Mouse (Mus musculus) limb, embryonic 13.5 days (tissue): ENCODE results near the gene Npm3. TPM values are rescaled to one million over a fixed set of nuclear protein-coding genes. Genes with fewer than 3 reads are reported as not detected.

ENCODE experiments used
- ATAC-seq: fragments of 200-750 bp; cut with Nextera tagmentation; 2 replicates; pipeline ENCODE4 v1.8.0; 2017; ENCODE audit warnings: low read depth, moderate number of reproducible peaks, moderate TSS enrichment; ENCODE audit not compliant: low FRiP score
- H3K27ac ChIP-seq: fragments of 300-500 bp; sonication (generic); 2 replicates; pipeline ENCODE4 v1.5.1; 2015; ENCODE audit warnings: inconsistent platforms, mild to moderate bottlenecking, moderate library complexity
- H3K27me3 ChIP-seq: fragments of 300-500 bp; sonication (generic); 2 replicates; pipeline ENCODE4 v1.6.1; 2015; ENCODE audit warnings: mild to moderate bottlenecking, inconsistent platforms
- H3K36me3 ChIP-seq: fragments of 300-500 bp; sonication (generic); 2 replicates; pipeline ENCODE4 v1.6.1; 2015; ENCODE audit warnings: inconsistent platforms, mild to moderate bottlenecking, moderate library complexity
- H3K4me1 ChIP-seq: fragments of 300-500 bp; sonication (generic); 2 replicates; pipeline ENCODE4 v1.6.1; 2015; ENCODE audit warnings: inconsistent platforms
- H3K4me2 ChIP-seq: fragments of 300-500 bp; sonication (generic); replicated peaks from 2 replicates; pipeline ENCODE4 v1.6.1; 2015; ENCODE audit warnings: inconsistent platforms, mild to moderate bottlenecking, moderate library complexity
- H3K4me3 ChIP-seq: fragments of 300-500 bp; sonication (generic); 2 replicates; pipeline ENCODE4 v1.5.1; 2015; ENCODE audit warnings: moderate library complexity, mild to moderate bottlenecking, inconsistent platforms
- H3K9ac ChIP-seq: fragments of 300-500 bp; sonication (generic); 2 replicates; pipeline ENCODE4 v1.6.1; 2015; ENCODE audit warnings: mild to moderate bottlenecking, inconsistent platforms
- H3K9me3 ChIP-seq: fragments of 300-500 bp; sonication (generic); 2 replicates; pipeline ENCODE4 v1.6.1; 2016; ENCODE audit warnings: inconsistent platforms
- WGBS: fragments of 180-500 bp; shearing (Covaris S2); methylation state at CpG from one replicate; pipeline ENCODE4 v1.1.7; 2015; 5-methylcytosine and 5-hydroxymethylcytosine counted together
- polyA plus RNA-seq: library from polyadenylated mRNA; unstranded; fragments of >200 nt; fragmentation: Nextera tagmentation; extraction: Ambion mirVana; gene quantifications from 2 replicates; pipeline ENCODE4 v1.2.1, GENCODE M21; 2015

Npm3 gene
- polyA plus RNA-seq, 1 experiment from 2014 or later, result 15.4 TPM

DNA sequence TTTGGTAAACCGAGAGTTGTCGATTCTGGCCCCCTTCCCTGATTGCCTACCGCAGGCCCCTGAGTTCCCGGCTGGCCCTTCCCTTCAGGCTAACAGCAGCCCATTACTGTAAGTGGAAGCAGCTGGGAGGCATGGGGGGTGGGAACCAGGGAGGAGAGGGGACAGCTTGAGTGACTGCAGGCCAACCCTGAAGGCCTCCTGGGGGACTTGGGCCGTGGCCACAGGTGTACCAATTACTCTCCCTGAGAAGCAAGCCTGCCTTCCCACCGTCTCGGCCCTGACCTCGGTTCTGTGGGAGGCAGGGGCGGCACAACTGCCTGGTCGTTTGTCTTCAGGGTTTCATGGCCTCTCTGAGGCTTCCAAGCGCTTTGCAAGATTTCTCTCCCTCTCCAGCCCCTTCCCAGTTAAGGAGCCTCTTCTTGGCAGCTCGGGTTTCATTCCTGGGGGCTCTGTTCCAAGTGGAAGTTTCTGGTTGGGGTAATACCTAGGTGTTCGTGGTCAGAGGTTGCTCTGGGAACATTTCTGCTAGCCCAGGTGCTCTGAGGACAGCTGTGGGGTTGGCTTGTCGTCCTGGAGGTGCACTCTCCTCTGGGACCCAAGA, 23.6 kb downstream of the Npm3 start:
- 6% methylated on average over 14 of the region's 14 CpGs for whole genome bisulfite sequencing
- Histone ChIP-seq H3K4me1 (peaks cover 19% of the 10 kb centered on the region), H3K27ac (peak overlapping the region; percentile 2; the same call in 1 of the 2 replicates), H3K9ac (no peak overlapping the region), H3K9me3 (no peaks in the 10 kb centered on the region), H3K4me2 (peak overlapping the region; percentile 27), H3K4me3 (no peak overlapping the region), H3K27me3 (peaks cover 26% of the 10 kb centered on the region), H3K36me3 (no peaks in the 10 kb centered on the region)
- ATAC-seq, result peak; percentile 74

DNA sequence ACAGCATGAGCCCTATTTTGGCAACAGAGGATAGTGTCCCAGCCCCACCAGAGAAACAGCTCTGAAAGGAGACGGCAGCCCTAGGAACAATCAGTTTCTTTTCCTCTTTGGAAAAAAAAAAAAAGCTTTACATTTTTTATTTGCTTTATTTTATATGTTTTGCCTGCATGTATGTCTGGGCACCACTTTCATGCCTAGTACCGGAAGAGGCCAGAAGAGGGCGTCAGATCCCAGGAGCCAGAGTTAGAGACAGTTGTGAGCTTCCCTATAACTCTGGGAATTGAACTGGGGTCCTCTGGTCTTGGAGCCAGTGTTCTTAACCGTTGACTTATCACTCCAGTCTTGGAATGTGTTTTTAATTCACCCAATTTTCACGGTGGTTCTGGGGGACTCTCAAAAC, 27.2 kb downstream of the Npm3 start:
- ATAC-seq, result no peak
- no peak overlapping the region for H3K4me2 ChIP-seq

DNA sequence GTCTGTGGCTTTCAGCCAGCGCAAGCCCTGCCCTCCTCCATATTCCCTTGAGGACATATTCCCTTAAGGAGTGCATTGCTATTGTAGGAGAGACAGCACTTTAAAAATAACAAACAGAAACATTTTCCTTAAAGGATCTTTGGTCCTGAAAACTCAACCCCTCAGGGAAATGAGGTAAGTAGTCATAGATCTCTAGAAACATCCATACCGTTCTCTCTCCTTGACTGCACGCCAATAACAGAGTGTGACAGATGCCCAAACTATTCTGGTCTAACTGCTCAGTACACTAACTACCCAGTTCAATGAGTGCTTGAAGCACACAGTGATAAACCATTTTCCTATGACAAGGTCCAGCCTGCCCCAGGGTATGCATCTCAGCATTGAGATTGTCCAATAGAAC, 31.1 kb downstream of the Npm3 start:
- H3K4me3 ChIP-seq, result no peak overlapping the region
- H3K27ac ChIP-seq, result no peak overlapping the region
- no peak for ATAC-seq
- H3K9me3 ChIP-seq, result no peaks in the 10 kb centered on the region
- H3K27me3 ChIP-seq, result peaks cover 17% of the 10 kb centered on the region; the same call in 1 of the 2 replicates
- H3K36me3 ChIP-seq, result no peaks in the 10 kb centered on the region
- no peak overlapping the region for H3K9ac ChIP-seq
- 69% methylated on average over 3 of the region's 3 CpGs for WGBS
- H3K4me2 ChIP-seq, result peak overlapping the region; percentile 42
- H3K4me1 ChIP-seq, result peaks cover 12% of the 10 kb centered on the region

More for the DNA sequence above, 27.2 kb downstream of the Npm3 start:
- 56% methylated on average over 5 of the region's 5 CpGs for WGBS
- peaks cover 13% of the 10 kb centered on the region; the same call in 1 of the 2 replicates for H3K27me3 ChIP-seq
- no peak overlapping the region for H3K9ac ChIP-seq
- H3K27ac ChIP-seq, result no peak overlapping the region
- H3K36me3 ChIP-seq, result no peaks in the 10 kb centered on the region
- no peaks in the 10 kb centered on the region for H3K9me3 ChIP-seq
- no peak overlapping the region for H3K4me3 ChIP-seq
- peaks cover 28% of the 10 kb centered on the region for H3K4me1 ChIP-seq

GRCm38 (mm10) chr19:45717493-45718220, 31.7 kb downstream of the Npm3 start:
- H3K9ac ChIP-seq, result no peak overlapping the region
- 14% methylated on average over 16 of the region's 16 CpGs for WGBS
- H3K27ac ChIP-seq, result no peak overlapping the region

GRCm38 (mm10) chr19:45708704-45709103, 40.7 kb downstream of the Npm3 start:
- no peak for ATAC-seq
- Histone ChIP-seq H3K27me3 (no peaks in the 10 kb centered on the region), H3K4me3 (no peak overlapping the region), H3K9ac (no peak overlapping the region), H3K4me1 (0 out of 2 replicates have a peak, but pooled peaks cover 4% of the 10 kb centered on the region), H3K36me3 (no peaks in the 10 kb centered on the region), H3K9me3 (0 out of 2 replicates have a peak, but pooled peaks cover 3% of the 10 kb centered on the region), H3K4me2 (no peak overlapping the region), H3K27ac (no peak overlapping the region)
- WGBS, result 53% methylated on average over 3 of the region's 3 CpGs

More at GRCm38 (mm10) chr19:45717493-45718220, 31.7 kb downstream of the Npm3 start:
- Histone ChIP-seq H3K27me3 (peaks cover 17% of the 10 kb centered on the region; the same call in 1 of the 2 replicates), H3K4me2 (peak overlapping the region; percentile 42), H3K4me1 (peaks cover 12% of the 10 kb centered on the region), H3K36me3 (no peaks in the 10 kb centered on the region), H3K9me3 (no peaks in the 10 kb centered on the region), H3K4me3 (0 out of 2 replicates have a peak overlapping the region, but pooled peaks have one; percentile 10)
- ATAC-seq, result peak; percentile 76

Other genes with a start within 250 kb of the Npm3 start
- gene Poll, start 189.1 kb downstream of the Npm3 start, polyA plus RNA-seq, result 14.5 and 16.1 TPM in 2 replicates
- 45.0 and 47.7 TPM in 2 replicates for gene Gm17018, start 189.0 kb downstream of the Npm3 start, polyA plus RNA-seq
- 4.5 and 5.6 TPM in 2 replicates for gene Fbxw4, start 89.3 kb downstream of the Npm3 start, polyA plus RNA-seq
- 2.7 and 3.5 TPM in 2 replicates for gene Fgf8, start 6.7 kb downstream of the Npm3 start, polyA plus RNA-seq
- gene Mgea5, start 34.2 kb upstream of the Npm3 start, polyA plus RNA-seq, result 66.0 and 68.2 TPM in 2 replicates
- gene Kcnip2, start 66.5 kb upstream of the Npm3 start, polyA plus RNA-seq, result 0.55 and 0.70 TPM in 2 replicates
- gene Armh3, start 248.9 kb upstream of the Npm3 start, polyA plus RNA-seq, result 20.5 and 22.1 TPM in 2 replicates